Mouse (Mus musculus) lung, adult 2 months (tissue): ENCODE results near the gene Abhd2.

ENCODE experiments used
- CTCF ChIP-seq: fragments of 200-500 bp; IDR thresholded peaks from 2 replicates; pipeline ENCODE4 v1.5.1; 2011; ENCODE audit warnings: mild to moderate bottlenecking, low read length, control low read depth; ENCODE audit not compliant: insufficient read depth
- POLR2A ChIP-seq: fragments of 200-500 bp; IDR thresholded peaks from 2 replicates; pipeline ENCODE4 v1.6.1; 2011; ENCODE audit warnings: low read depth, mild to moderate bottlenecking, control low read depth, low read length, borderline replicate concordance; ENCODE audit errors: extremely low read depth

DNA sequence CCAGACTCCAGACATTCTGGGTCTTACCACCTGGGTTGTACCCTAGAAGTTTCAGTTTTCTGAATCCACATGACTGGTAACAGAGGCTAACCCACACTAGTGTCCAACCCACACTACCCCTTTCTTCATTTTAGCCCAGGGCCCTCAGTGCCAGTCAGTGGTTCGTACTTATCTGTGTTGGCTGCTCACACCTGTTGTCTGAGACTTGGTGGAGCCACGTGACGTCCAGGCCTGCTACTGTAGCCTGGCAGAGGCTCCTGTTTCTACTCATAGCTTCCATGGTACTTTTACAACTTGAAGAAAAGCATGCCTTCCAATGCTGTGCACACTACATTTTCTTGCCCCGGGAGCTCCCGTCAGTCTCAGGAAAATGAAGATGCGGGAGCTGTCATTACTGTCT is 14.2 kb downstream of the Abhd2 start:
- TF ChIP-seq CTCF (no peak), POLR2A (no peak)
